Mouse (Mus musculus): ENCODE measurements around the gene Zfr2. TPM values are rescaled to one million over a fixed set of nuclear protein-coding genes. Genes with fewer than 3 reads are reported as not detected.

The Zfr2 gene
- polyA plus RNA-seq, 1 experiment from 2014 or later, result 7.9 TPM

DNA sequence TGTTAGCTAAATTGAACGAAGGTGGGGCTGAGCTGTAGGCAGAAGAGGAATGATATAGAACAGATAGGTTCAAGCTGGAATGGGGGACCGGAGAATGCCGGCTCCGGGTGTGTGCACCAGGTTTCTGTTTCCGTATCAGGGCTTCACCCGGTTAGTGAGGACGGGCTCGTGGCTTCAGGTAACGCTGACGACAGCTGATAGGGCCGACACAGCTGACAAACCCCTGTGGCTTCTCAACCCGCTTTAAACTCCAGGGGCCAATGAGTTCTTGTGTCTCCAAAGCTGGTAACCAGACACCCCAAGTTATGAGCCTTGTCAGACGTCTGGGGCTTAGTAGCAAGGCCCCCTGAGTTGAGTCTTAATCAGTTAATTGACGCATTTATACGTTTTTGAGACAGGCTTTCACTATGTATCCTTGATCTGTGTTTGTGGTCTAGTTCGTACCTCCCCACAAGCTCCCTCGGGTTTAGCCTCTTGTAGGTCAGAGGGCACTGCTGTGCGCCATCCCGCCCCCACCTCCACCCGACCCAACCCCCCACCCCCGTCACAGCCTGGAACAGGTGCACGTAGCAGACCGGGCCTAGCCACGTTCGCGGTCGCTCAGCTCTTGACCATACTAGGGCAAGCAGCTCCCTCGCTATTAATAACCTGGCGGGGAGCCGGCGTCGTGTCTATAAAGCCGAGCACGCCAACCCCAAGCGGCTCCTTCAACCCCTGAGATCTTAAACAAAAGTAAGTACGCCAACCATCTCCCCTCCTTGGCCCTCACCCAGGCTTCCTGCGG lies 38.8 kb upstream of the Zfr2 start:
- Histone ChIP-seq H3K27me3 (replicated peaks) (peaks cover 16% of the 10 kb centered on the region), H3K9me3 (no peaks in the 10 kb centered on the region), H3K36me3 (peaks cover 11% of the 10 kb centered on the region; the same call in 1 of the 2 replicates), H3K4me3 (replicated peaks) (peak overlapping the region; percentile 9; the same call in 1 of the 2 replicates), H3K4me1 (replicated peaks) (peaks cover 25% of the 10 kb centered on the region), H3K4me2 (replicated peaks) (peak overlapping the region; percentile 41), H3K27ac (peak overlapping the region; percentile 48), H3K9ac (peak overlapping the region; percentile 14; the same call in 1 of the 2 replicates)
- WGBS, result 13% methylated on average over 37 of the region's 37 CpGs
- no peak for ATAC-seq

- peak overlapping the region; percentile 41 for H3K4me2 ChIP-seq (replicated peaks)
These were observed 37.7 kb upstream of the Zfr2 start for GRCm38 (mm10) chr10:81195300-81195699.

GRCm38 (mm10) chr10:81196470-81197065 lies 36.4 kb upstream of the Zfr2 start:
- Histone ChIP-seq H3K27me3 (replicated peaks) (peaks cover 16% of the 10 kb centered on the region), H3K4me1 (replicated peaks) (peaks cover 18% of the 10 kb centered on the region), H3K36me3 (no peaks in the 10 kb centered on the region), H3K9me3 (no peaks in the 10 kb centered on the region), H3K4me3 (replicated peaks) (no peak overlapping the region), H3K4me2 (replicated peaks) (no peak overlapping the region), H3K27ac (no peak overlapping the region), H3K9ac (no peak overlapping the region)
- ATAC-seq, result no peak
- WGBS, result 58% methylated on average over 11 of the region's 11 CpGs

More at GRCm38 (mm10) chr10:81195300-81195699, 37.7 kb upstream of the Zfr2 start:
- Histone ChIP-seq H3K4me3 (replicated peaks) (0 out of 2 replicates have a peak overlapping the region, but pooled peaks have one; percentile 2), H3K27me3 (replicated peaks) (peaks cover 16% of the 10 kb centered on the region), H3K9ac (peak overlapping the region; percentile 22; the same call in 1 of the 2 replicates), H3K9me3 (no peaks in the 10 kb centered on the region), H3K4me1 (replicated peaks) (peaks cover 25% of the 10 kb centered on the region), H3K36me3 (peaks cover 4% of the 10 kb centered on the region; the same call in 1 of the 2 replicates), H3K27ac (peak overlapping the region; percentile 48; the same call in 1 of the 2 replicates)
- 68% methylated on average over 4 of the region's 4 CpGs for WGBS
- ATAC-seq, result no peak

- no peak overlapping the region for H3K4me2 ChIP-seq (replicated peaks)
- no peak overlapping the region for H3K9ac ChIP-seq
- H3K36me3 ChIP-seq, result no peaks in the 10 kb centered on the region
- H3K27me3 ChIP-seq (replicated peaks), result peaks cover 16% of the 10 kb centered on the region
- ATAC-seq, result no peak
- H3K27ac ChIP-seq, result no peak overlapping the region
- 53% methylated on average over 6 of the region's 6 CpGs for WGBS
- H3K4me1 ChIP-seq (replicated peaks), result peaks cover 13% of the 10 kb centered on the region
- no peak overlapping the region for H3K4me3 ChIP-seq (replicated peaks)
- H3K9me3 ChIP-seq, result no peaks in the 10 kb centered on the region
These were observed 35.6 kb upstream of the Zfr2 start for GRCm38 (mm10) chr10:81197305-81197704.

GRCm38 (mm10) chr10:81198230-81198629 lies 34.7 kb upstream of the Zfr2 start:
- no peak for ATAC-seq
- WGBS, result 2% methylated on average over 9 of the region's 9 CpGs

DNA sequence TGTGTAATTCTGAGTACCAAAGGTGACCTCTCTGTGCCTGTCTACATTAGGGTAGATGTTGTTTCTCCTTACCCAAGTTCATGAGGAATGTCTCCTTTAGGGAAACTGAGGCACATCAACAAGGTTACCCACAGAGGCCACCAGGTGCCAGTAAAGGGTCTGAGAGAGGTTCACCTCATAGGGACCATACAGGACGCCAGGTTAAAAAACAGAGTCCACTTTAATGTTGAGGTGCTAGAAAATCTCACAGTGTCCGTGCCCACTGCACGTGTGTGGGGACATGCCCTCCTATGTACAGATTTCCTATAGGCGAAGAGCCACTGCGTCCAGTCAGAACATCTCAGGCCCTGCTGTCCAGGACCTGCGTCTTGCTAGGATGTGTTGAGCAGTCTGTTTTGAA lies 34.0 kb upstream of the Zfr2 start:
- 85% methylated on average over 6 of the region's 6 CpGs for WGBS

More at GRCm38 (mm10) chr10:81198230-81198629, 34.7 kb upstream of the Zfr2 start:
- Histone ChIP-seq H3K4me2 (replicated peaks) (no peak overlapping the region), H3K9me3 (no peaks in the 10 kb centered on the region), H3K9ac (no peak overlapping the region), H3K27me3 (replicated peaks) (peaks cover 16% of the 10 kb centered on the region), H3K4me1 (replicated peaks) (peaks cover 7% of the 10 kb centered on the region), H3K4me3 (replicated peaks) (no peak overlapping the region), H3K36me3 (no peaks in the 10 kb centered on the region), H3K27ac (no peak overlapping the region)

DNA sequence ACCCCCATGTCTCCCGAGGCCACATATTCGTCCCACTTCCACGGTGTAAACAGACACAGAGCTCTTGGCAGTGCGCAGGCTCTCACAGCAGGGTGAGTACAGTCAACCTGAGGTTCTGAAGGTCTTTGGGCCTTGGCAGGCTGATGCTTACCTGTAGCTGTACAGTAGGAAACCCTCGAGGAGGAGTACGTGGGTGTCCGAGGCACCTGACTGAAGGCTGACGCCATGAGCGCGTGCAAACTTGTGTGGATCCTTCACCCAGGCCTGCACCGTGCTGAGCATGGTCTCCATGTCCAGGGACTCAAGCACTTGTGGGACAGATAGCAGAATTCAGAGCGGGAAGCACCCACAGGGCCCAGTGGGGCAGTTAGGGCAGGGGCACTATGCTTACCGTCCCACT lies 32.8 kb upstream of the Zfr2 start:
- H3K4me1 ChIP-seq (replicated peaks), result peaks cover 2% of the 10 kb centered on the region; the same call in 1 of the 2 replicates
- 85% methylated on average over 13 of the region's 13 CpGs for WGBS
- no peaks in the 10 kb centered on the region for H3K9me3 ChIP-seq
- peaks cover 2% of the 10 kb centered on the region for H3K27me3 ChIP-seq (replicated peaks)
- no peak for ATAC-seq
- no peak overlapping the region for H3K4me3 ChIP-seq (replicated peaks)
- no peak overlapping the region for H3K4me2 ChIP-seq (replicated peaks)
- no peaks in the 10 kb centered on the region for H3K36me3 ChIP-seq
- no peak overlapping the region for H3K27ac ChIP-seq
- H3K9ac ChIP-seq, result no peak overlapping the region

More for the DNA sequence above, 34.0 kb upstream of the Zfr2 start:
- ATAC-seq, result no peak
- no peaks in the 10 kb centered on the region for H3K9me3 ChIP-seq
- H3K4me2 ChIP-seq (replicated peaks), result no peak overlapping the region
- H3K9ac ChIP-seq, result no peak overlapping the region
- H3K4me1 ChIP-seq (replicated peaks), result peaks cover 4% of the 10 kb centered on the region; the same call in 1 of the 2 replicates
- peaks cover 14% of the 10 kb centered on the region for H3K27me3 ChIP-seq (replicated peaks)
- no peaks in the 10 kb centered on the region for H3K36me3 ChIP-seq
- no peak overlapping the region for H3K27ac ChIP-seq
- H3K4me3 ChIP-seq (replicated peaks), result no peak overlapping the region

DNA sequence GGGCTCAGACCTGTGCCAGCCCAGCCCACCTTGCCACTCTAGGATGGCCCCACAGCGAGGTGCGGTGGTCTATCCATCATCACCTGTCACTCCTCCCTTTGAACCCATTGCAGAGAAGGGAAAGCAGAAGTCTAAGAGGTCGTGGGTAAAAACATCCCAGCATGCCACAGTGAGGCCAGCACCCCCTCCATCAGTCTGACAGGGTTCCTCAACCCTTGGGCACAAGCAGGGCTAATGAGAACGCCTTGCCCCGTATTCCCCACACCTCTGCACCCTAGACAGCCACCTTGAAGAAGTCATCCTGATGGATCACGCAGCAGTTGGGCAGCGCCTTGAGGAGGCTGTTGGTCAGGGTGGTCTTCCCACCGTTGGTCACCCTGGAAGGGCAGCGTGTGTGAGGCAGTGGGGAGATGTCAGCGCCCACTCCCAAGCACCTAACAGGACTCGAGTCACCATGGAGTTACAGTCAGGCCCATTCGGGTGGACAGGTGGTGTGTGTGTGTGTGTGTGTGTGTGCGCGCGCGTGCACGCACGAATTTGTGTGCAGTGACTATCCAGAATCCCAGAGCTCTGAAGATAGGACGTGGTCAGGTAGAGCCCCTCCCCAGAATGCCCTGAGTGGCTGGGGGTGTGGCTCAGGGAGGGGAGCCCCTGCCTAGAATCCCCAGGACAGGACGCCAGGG lies 32.2 kb upstream of the Zfr2 start:
- ATAC-seq, result no peak
- H3K9ac ChIP-seq, result 0 out of 2 replicates have a peak overlapping the region, but pooled peaks have one; percentile 5
- H3K27me3 ChIP-seq (replicated peaks), result no peaks in the 10 kb centered on the region; the same call in 1 of the 2 replicates
- H3K4me3 ChIP-seq (replicated peaks), result no peak overlapping the region
- H3K27ac ChIP-seq, result no peak overlapping the region
- H3K4me1 ChIP-seq (replicated peaks), result peaks cover 1% of the 10 kb centered on the region; the same call in 1 of the 2 replicates
- WGBS, result 74% methylated on average over 20 of the region's 20 CpGs
- no peak overlapping the region for H3K4me2 ChIP-seq (replicated peaks)
- no peaks in the 10 kb centered on the region for H3K36me3 ChIP-seq
- H3K9me3 ChIP-seq, result no peaks in the 10 kb centered on the region

GRCm38 (mm10) chr10:81201807-81202758 lies 30.9 kb upstream of the Zfr2 start, which contains the start of gene Nmrk2:
TSS of gene Nmrk2 (minus strand) at chr10:81202051.
- no peaks in the 10 kb centered on the region for H3K9me3 ChIP-seq
- WGBS, result 59% methylated on average over 13 of the region's 13 CpGs
- H3K9ac ChIP-seq, result 0 out of 2 replicates have a peak within 1 kb of the TSS, but pooled peaks have one; percentile 5
- H3K4me2 ChIP-seq (replicated peaks), result no peak within 1 kb of the TSS
- no peaks in the 10 kb centered on the region for H3K4me1 ChIP-seq (replicated peaks)
- H3K36me3 ChIP-seq, result no peaks in the 10 kb centered on the region
- no peaks in the 10 kb centered on the region; the same call in 1 of the 2 replicates for H3K27me3 ChIP-seq (replicated peaks)
- no peak within 1 kb of the TSS for H3K27ac ChIP-seq
- H3K4me3 ChIP-seq (replicated peaks), result no peak within 1 kb of the TSS
- ATAC-seq, result no peak

- Histone ChIP-seq H3K27me3 (replicated peaks) (no peaks in the 10 kb centered on the region), H3K27ac (peak overlapping the region; percentile 11; the same call in 1 of the 2 replicates), H3K4me1 (replicated peaks) (no peaks in the 10 kb centered on the region), H3K9ac (no peak overlapping the region), H3K36me3 (no peaks in the 10 kb centered on the region), H3K4me3 (replicated peaks) (no peak overlapping the region), H3K4me2 (replicated peaks) (no peak overlapping the region), H3K9me3 (no peaks in the 10 kb centered on the region)
- WGBS, result 60% methylated on average over 8 of the region's 8 CpGs
- peak; percentile 91 for ATAC-seq
These were observed 29.8 kb upstream of the Zfr2 start for GRCm38 (mm10) chr10:81202978-81203720.

DNA sequence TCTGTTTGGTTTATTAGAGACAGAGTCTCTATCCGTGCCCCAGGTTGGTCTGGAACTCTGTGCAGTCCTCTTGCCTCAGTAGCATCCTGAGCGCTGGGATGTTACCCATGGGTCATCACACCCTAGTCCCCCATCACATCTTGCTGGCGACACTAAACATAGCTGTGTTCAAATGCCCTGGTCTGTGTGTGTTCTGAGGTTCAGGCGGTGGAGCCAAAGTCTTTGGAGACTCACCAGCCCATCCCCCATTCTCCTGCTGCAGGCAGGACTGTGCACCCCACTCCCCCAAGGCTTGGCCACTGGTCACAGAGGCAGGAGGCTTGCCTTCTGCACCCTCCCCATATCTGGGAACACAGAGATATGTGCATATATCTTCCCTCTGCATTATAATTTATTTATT lies 28.8 kb upstream of the Zfr2 start:
- Histone ChIP-seq H3K36me3 (no peaks in the 10 kb centered on the region), H3K27ac (no peak overlapping the region), H3K9me3 (no peaks in the 10 kb centered on the region), H3K27me3 (replicated peaks) (no peaks in the 10 kb centered on the region), H3K4me1 (replicated peaks) (no peaks in the 10 kb centered on the region), H3K9ac (no peak overlapping the region), H3K4me2 (replicated peaks) (no peak overlapping the region), H3K4me3 (replicated peaks) (no peak overlapping the region)
- 72% methylated on average over 4 of the region's 4 CpGs for WGBS
- ATAC-seq, result no peak; the same call in 1 of the 2 replicates
